Mouse (Mus musculus) adrenal gland, adult 10 weeks (tissue): ENCODE results near the gene Vps8. TPM values are rescaled to one million over a fixed set of nuclear protein-coding genes. Genes with fewer than 3 reads are reported as not detected.

Experiments
- polyA plus RNA-seq: library from polyadenylated mRNA; stranded (reverse); fragments of 350-450 nt; fragmentation: Illumina TruSeq; extraction: RNeasy Lipid Tissue Mini Kit (QIAGEN cat#74804); gene quantifications from one replicate; pipeline ENCODE4 v1.2.3, GENCODE M21; 2014; ENCODE audit warnings: low read depth, low replicate concordance

Gene Vps8
- polyA plus RNA-seq: 61.2 TPM

GRCm38 (mm10) chr16:21422645-21423545 lies at the start of gene Vps8:
Gene Vps8, plus strand, starts transcription at chr16:21423118.

Other genes starting within 250 kb of the Vps8 start
- gene Ephb3, start 218.4 kb upstream of the Vps8 start, polyA plus RNA-seq: not detected